Mouse (Mus musculus) ES-CJ7 (cell line): ENCODE measurements at regions not wholly inside any gene's neighbourhood (a gene's known extent, or its start where the extent isn't known, plus 50 kb on each side); places are given as distances from the start of the nearest gene placed in this dataset.

Source experiments
- DNase-seq: peaks from one replicate; pipeline ENCODE4 v3.0.0; 2011; ENCODE audit warnings: low read depth, low spot score

GRCm38 (mm10) chr6:117279297-117279696, 111.0 kb downstream of the Cxcl12 start:
- DNase-seq = no peak

GRCm38 (mm10) chr6:117279786-117280411, 111.6 kb downstream of the Cxcl12 start:
- no peak for DNase-seq

DNA sequence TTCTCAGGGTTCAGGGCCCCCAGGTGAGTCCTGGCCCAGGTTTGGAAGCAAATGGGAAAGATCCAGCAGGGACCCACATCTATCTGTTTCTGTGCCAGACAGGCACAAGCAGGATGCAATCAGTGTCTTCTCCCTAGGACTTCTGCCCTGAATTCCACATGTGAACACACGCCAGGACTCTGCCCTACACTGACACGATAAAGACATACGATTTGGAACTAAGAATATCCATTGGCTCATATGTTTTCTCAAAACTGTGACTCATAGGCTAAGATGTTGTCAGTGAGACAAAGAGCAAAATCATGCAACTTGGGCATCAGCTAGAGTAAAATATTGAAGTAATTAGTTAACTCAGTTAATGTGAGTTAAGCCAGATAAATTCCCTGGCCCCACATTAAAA, 112.6 kb downstream of the Cxcl12 start:
- no peak for DNase-seq

DNA sequence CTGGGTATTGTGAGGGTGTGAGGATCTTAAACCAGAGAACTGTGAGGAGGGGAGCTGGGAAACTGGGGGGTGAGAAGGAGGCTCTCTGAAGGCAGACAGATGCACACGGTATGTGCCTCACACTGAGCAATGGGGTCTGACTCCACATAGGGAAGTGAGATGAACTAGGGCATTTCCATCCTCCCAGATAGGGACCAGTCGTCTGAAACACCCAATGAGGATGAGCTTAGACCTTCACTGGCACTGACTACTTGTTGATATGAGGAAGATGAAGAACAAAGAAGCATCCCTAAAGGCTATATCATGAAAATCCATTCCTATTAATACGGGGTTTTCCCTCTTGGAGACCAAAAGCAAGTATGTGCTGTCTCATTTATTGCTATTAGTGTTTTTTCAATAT, 115.3 kb downstream of the Cxcl12 start:
- no peak for DNase-seq

- DNase-seq = no peak
These were observed 116.2 kb downstream of the Cxcl12 start for GRCm38 (mm10) chr6:117284376-117285106.

GRCm38 (mm10) chr6:117287396-117287795, 119.1 kb downstream of the Cxcl12 start:
- DNase-seq = no peak

- peak; percentile 80 for DNase-seq
These were observed 125.6 kb downstream of the Cxcl12 start for GRCm38 (mm10) chr6:117293780-117294465.

- DNase-seq = no peak
These were observed 129.6 kb downstream of the Cxcl12 start for GRCm38 (mm10) chr6:117297918-117298317.

- DNase-seq = no peak
These were observed 131.4 kb downstream of the Cxcl12 start for GRCm38 (mm10) chr6:117299503-117300288.

GRCm38 (mm10) chr6:117303361-117303760, 135.0 kb downstream of the Cxcl12 start:
- no peak for DNase-seq

GRCm38 (mm10) chr6:117305736-117306250, 137.5 kb downstream of the Cxcl12 start:
- DNase-seq = no peak

- no peak for DNase-seq
These were observed 140.3 kb downstream of the Cxcl12 start for GRCm38 (mm10) chr6:117308636-117309035.

GRCm38 (mm10) chr6:117312891-117313781, 144.8 kb downstream of the Cxcl12 start:
- DNase-seq = no peak

DNA sequence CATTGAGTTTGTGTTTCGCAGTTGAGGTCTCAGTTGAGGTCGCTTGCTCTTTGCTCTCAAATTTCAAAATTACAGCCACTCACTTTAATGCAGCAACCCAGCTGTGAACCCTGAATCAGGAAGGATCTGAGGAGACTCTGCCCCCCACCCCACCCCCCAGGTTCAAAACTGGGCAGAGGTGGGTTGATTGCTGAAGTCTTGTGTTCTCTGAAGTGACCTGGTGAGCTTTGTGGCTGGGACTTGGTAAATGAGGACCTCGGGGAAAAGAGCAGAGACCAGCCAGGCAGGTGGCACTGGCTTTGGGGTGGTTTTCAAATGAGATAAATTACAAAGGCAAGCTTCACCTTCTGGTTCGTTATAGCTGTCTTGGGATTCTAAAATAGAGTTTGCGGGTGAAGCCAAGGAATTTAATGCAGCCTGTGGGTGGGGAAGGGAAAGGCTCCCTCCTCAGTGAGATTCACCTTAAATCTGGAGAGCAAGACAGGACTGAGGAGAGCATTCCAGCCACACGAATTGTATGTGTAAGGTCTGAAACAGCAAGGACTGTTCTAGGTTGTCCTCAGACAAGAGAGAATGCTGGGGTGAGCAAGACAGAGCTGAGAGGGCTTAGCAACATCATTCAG, 145.7 kb downstream of the Cxcl12 start:
- DNase-seq = no peak

- no peak for DNase-seq
These were observed 155.0 kb downstream of the Cxcl12 start for GRCm38 (mm10) chr6:117323301-117323700.

- DNase-seq = no peak
These were observed 155.5 kb downstream of the Cxcl12 start for GRCm38 (mm10) chr6:117323850-117324249.

- no peak for DNase-seq
These were observed 158.8 kb downstream of the Cxcl12 start for GRCm38 (mm10) chr6:117326835-117327775.

- DNase-seq = no peak
These were observed 161.0 kb downstream of the Cxcl12 start for GRCm38 (mm10) chr6:117329164-117329939.
